In the genomic region with DNA sequence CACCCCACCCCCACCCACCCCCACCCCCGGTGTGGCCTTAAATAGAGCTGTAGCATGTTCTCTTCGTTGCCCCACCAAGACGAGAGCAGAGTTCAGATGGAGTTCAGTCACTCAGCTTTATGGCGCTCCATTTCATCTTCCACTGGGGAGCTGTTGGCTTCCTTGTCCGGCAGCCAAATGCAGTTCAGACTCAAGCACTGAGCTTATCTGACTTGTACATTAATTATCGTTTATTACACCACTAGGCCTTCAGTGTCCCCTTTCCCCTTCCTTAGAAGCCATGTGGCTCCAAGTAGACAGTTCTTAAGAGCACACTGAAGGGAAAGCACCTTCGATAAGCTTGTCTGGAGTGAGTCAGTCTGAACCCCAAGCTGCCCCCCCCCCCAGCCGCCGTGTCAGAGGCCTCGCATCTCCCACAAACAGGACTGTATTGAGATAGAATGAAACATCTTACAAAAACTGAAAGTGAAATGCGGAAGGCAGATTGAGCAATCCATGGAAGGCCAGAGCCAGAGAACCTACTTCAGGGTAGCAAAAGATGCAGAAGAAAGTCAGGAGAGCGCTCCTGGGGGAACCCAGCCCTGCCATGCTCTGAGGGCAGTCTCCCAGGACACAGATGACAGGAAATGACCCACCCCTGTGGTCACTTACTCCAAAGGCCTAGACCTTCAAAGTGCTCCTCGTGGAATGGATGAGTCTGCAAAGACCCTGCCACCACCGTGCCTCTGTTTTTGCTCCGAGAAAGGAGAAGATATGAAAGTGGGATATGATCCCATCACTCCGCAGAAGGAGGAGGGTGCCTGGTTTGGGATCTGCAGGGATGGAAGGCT, we compare ENCODE assay signal across 8 mouse cellular contexts. TPM values are rescaled to one million over a fixed set of nuclear protein-coding genes. Genes with fewer than 3 reads are reported as not detected.
DNase-seq lines count a peak whose midpoint lies in the region.

A gene (plus strand): TSS at position 312 of the 830 bp plus-strand sequence.

- no peak within 1 kb of the TSS for H3K27ac ChIP-seq in heart, embryonic 10.5 days

- peaks cover 7% of the 10 kb centered on the region; the same call in 1 of the 2 replicates for H3K4me1 ChIP-seq in heart, embryonic 10.5 days

- H3K36me3 ChIP-seq in heart, embryonic 10.5 days, result no peaks in the 10 kb centered on the region

- peak; percentile 66 for DNase-seq in CD4-positive helper T cell, adult 2 months (ENCODE audit: low read depth, low spot score)
- peak; percentile 5 for DNase-seq in R1 (ENCODE audit: low read depth, low spot score)
- DNase-seq in heart, embryonic 10.5 days (ENCODE audit: low spot score), result no peak
- DNase-seq in kidney, adult 9 months, result peak; percentile 36
- peak; percentile 27 for DNase-seq in lung, postnatal 14 days
- peak; percentile 8 for DNase-seq in urinary bladder, postnatal 25 days (ENCODE audit: low spot score)
- DNase-seq in right cerebral cortex, adult 18-20 months, result no peak
- DNase-seq in left cerebral cortex, adult 8-10 months (ENCODE audit: low spot score in 2 of 2), result no peak

- 70% methylated on average over 16 of the region's 16 CpGs for WGBS in heart, embryonic 10.5 days

- H3K9me3 ChIP-seq in heart, embryonic 10.5 days, result no peaks in the 10 kb centered on the region

- peaks cover 15% of the 10 kb centered on the region for H3K27me3 ChIP-seq in heart, embryonic 10.5 days (ENCODE audit: insufficient read depth, poor library complexity, severe bottlenecking)

- peak within 1 kb of the TSS; percentile 56 for H3K4me3 ChIP-seq in heart, embryonic 10.5 days

RNA-seq across cellular contexts. Expression of the gene that starts here (rescaled TPM):
- polyA plus RNA-seq in heart, embryonic 10.5 days (2016; fragmentation: Nextera tagmentation; extraction: Ambion mirVana), result 0.10 TPM in 1 of 2 replicates, not detected in the other
- 1 to 10 TPM; 2.0 to 5.6 (median 3.6) TPM for total RNA-seq in left cerebral cortex, adult 8-10 months (2022)

Comparison
In these comparisons a context has a peak if more than half of its experiments do, and no peak if none do; other contexts are left out.
1. DNase-seq: peak in CD4-positive helper T cell, adult 2 months (single experiment), R1 (single experiment), kidney, adult 9 months (single experiment), lung, postnatal 14 days (single experiment) and urinary bladder, postnatal 25 days (single experiment); none in heart, embryonic 10.5 days (single experiment), right cerebral cortex, adult 18-20 months (single experiment) and left cerebral cortex, adult 8-10 months (0 of 2).